Mouse (Mus musculus) spleen, adult 2 months (tissue): ENCODE data around the gene Polr2e. TPM values are rescaled to one million over a fixed set of nuclear protein-coding genes. Genes with fewer than 3 reads are reported as not detected.
"Not testable (repeated sequence)": the region's sequence is repeated elsewhere in the genome, so short reads cannot be mapped to it uniquely, and the experiment has no call there.

Experiments used
- DNase-seq, 2 experiments: peaks; one replicate each; pipeline versions ENCODE4 v3.0.0 to v3.0.0-alpha.2; 2012 to 2021; ENCODE audit warnings: low spot score in 2 of 2, low read depth in 1 of 2
- H3K27ac ChIP-seq: fragments of 200-500 bp; 2 replicates; pipeline ENCODE4 v1.5.1; 2012; ENCODE audit warnings: low read length, inconsistent platforms; ENCODE audit not compliant: insufficient read depth
- H3K27me3 ChIP-seq: fragments of 200-500 bp; 2 replicates; pipeline ENCODE4 v1.6.1; 2012; ENCODE audit warnings: mild to moderate bottlenecking, moderate library complexity, low read length, inconsistent platforms; ENCODE audit not compliant: control insufficient read depth, insufficient read depth
- H3K36me3 ChIP-seq: fragments of 200-500 bp; 2 replicates; pipeline ENCODE4 v1.6.1; 2012; ENCODE audit warnings: mild to moderate bottlenecking, low read length, inconsistent platforms; ENCODE audit not compliant: control insufficient read depth, insufficient read depth
- H3K4me1 ChIP-seq: fragments of 200-500 bp; 2 replicates; pipeline ENCODE4 v1.6.1; 2011; ENCODE audit warnings: inconsistent platforms; ENCODE audit not compliant: control insufficient read depth, insufficient read depth, insufficient read length
- H3K4me3 ChIP-seq: fragments of 200-500 bp; 2 replicates; pipeline ENCODE4 v1.5.1; 2011; ENCODE audit warnings: mild to moderate bottlenecking, inconsistent platforms; ENCODE audit not compliant: insufficient read depth, insufficient read length; ENCODE audit errors: extremely low read depth
- CTCF ChIP-seq: fragments of 200-500 bp; IDR thresholded peaks from 2 replicates; pipeline ENCODE4 v1.5.1; 2011; ENCODE audit warnings: mild to moderate bottlenecking, inconsistent platforms; ENCODE audit not compliant: insufficient read depth, insufficient read length, insufficient replicate concordance; ENCODE audit errors: extremely low read depth
- POLR2A ChIP-seq: fragments of 200-500 bp; IDR thresholded peaks from 2 replicates; pipeline ENCODE4 v1.6.1; 2011; ENCODE audit warnings: low read depth, low read length, inconsistent platforms
- WGBS: fragments of 180-500 bp; shearing (Covaris S2); methylation state at CpG from one replicate; pipeline ENCODE4 v1.1.7; 2018; 5-methylcytosine and 5-hydroxymethylcytosine counted together
- polyA plus RNA-seq: library from polyadenylated mRNA; depleted of rRNA; stranded (reverse); fragments of >200 nt; gene quantifications from 2 replicates; pipeline ENCODE4 v1.2.3, GENCODE M21; 2012

Polr2e gene
- polyA plus RNA-seq, 1 experiment, result 139 TPM

- no peaks in the 10 kb centered on the region for H3K27me3 ChIP-seq
- TF ChIP-seq CTCF (no peak), POLR2A (no peak)
- H3K27ac ChIP-seq, result no peak overlapping the region
- peaks cover 2% of the 10 kb centered on the region; the same call in 1 of the 2 replicates for H3K4me1 ChIP-seq
- peaks cover 63% of the 10 kb centered on the region for H3K36me3 ChIP-seq
- WGBS, result 90% methylated on average over 30 of the region's 30 CpGs
- H3K4me3 ChIP-seq, result no peak overlapping the region
- DNase-seq, result no peak
Observed at GRCm38 (mm10) chr10:80057683-80058326, 18.2 kb upstream of the Polr2e start.

- Histone ChIP-seq H3K27me3 (no peaks in the 10 kb centered on the region), H3K36me3 (peaks cover 56% of the 10 kb centered on the region), H3K27ac (no peak overlapping the region), H3K4me3 (no peak overlapping the region), H3K4me1 (peaks cover 9% of the 10 kb centered on the region; the same call in 1 of the 2 replicates)
- WGBS, result 94% methylated on average over 27 of the region's 27 CpGs
- TF ChIP-seq CTCF (no peak), POLR2A (no peak)
- no peak for DNase-seq
Observed at GRCm38 (mm10) chr10:80056976-80057682, 17.5 kb upstream of the Polr2e start.

GRCm38 (mm10) chr10:80056506-80056905, 16.9 kb upstream of the Polr2e start:
- no peak for TF ChIP-seq POLR2A
- TF ChIP-seq CTCF, result no peak
- no peaks in the 10 kb centered on the region for H3K27me3 ChIP-seq
- H3K27ac ChIP-seq, result no peak overlapping the region
- peaks cover 14% of the 10 kb centered on the region; the same call in 1 of the 2 replicates for H3K4me1 ChIP-seq
- H3K4me3 ChIP-seq, result no peak overlapping the region
- peaks cover 52% of the 10 kb centered on the region for H3K36me3 ChIP-seq
- DNase-seq, result no peak
- WGBS, result 95% methylated on average over 4 of the region's 4 CpGs

GRCm38 (mm10) chr10:80055891-80056290, 16.3 kb upstream of the Polr2e start:
- TF ChIP-seq CTCF, result no peak
- TF ChIP-seq POLR2A, result no peak
- no peak for DNase-seq
- Histone ChIP-seq H3K27me3 (no peaks in the 10 kb centered on the region), H3K36me3 (peaks cover 46% of the 10 kb centered on the region), H3K4me1 (peaks cover 17% of the 10 kb centered on the region; the same call in 1 of the 2 replicates), H3K27ac (no peak overlapping the region), H3K4me3 (no peak overlapping the region)
- 80% methylated on average over 9 of the region's 10 CpGs for WGBS

GRCm38 (mm10) chr10:80055364-80055763, 15.8 kb upstream of the Polr2e start:
- H3K36me3 ChIP-seq, result peaks cover 42% of the 10 kb centered on the region
- WGBS, result 79% methylated on average over 5 of the region's 5 CpGs
- no peak for DNase-seq
- no peak overlapping the region for H3K27ac ChIP-seq
- no peaks in the 10 kb centered on the region for H3K27me3 ChIP-seq
- TF ChIP-seq CTCF (no peak), POLR2A (no peak)
- H3K4me3 ChIP-seq, result no peak overlapping the region
- peaks cover 21% of the 10 kb centered on the region; the same call in 1 of the 2 replicates for H3K4me1 ChIP-seq

GRCm38 (mm10) chr10:80054911-80055310, 15.3 kb upstream of the Polr2e start:
- not testable (repeated sequence) for DNase-seq, H3K27me3 ChIP-seq, H3K27ac ChIP-seq
- H3K36me3 ChIP-seq, result peaks cover 37% of the 10 kb centered on the region
- H3K4me1 ChIP-seq, result peaks cover 26% of the 10 kb centered on the region; the same call in 1 of the 2 replicates
- 21% methylated on average over 3 of the region's 3 CpGs for WGBS
- peak overlapping the region; percentile 79; the same call in 1 of the 2 replicates for H3K4me3 ChIP-seq
